Mouse (Mus musculus) urinary bladder, postnatal 25 days (tissue): ENCODE results near the gene Serping1.
"Not testable (repeated sequence)": the region's sequence is repeated elsewhere in the genome, so short reads cannot be mapped to it uniquely, and the experiment has no call there.

Experiments used
- DNase-seq: peaks from one replicate; pipeline ENCODE4 v3.0.0; 2022; ENCODE audit warnings: low spot score

Serping1 gene

DNA sequence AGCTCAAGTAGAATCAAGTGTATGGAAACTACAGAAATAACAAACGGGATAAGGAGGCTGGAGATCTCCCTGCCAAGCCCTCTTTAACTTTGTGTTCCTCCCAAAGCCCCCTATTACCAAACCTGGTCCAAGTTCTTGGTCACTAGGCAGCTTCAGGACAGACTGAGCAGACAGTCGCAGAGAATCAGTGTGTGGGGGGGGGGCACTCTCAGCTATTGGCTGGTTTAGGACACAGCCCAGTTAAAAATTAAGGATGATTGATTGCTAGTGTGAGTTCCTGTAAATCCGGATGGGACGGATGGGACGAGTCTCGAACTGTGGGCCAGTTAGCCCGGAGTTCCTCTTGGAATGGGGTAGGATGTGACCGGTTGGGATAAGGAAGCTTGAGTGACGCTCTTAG lies at the start of gene Serping1:
Serping1 (minus strand) TSS at position 204 of the 400 bp plus-strand sequence.
- DNase-seq: no peak

DNA sequence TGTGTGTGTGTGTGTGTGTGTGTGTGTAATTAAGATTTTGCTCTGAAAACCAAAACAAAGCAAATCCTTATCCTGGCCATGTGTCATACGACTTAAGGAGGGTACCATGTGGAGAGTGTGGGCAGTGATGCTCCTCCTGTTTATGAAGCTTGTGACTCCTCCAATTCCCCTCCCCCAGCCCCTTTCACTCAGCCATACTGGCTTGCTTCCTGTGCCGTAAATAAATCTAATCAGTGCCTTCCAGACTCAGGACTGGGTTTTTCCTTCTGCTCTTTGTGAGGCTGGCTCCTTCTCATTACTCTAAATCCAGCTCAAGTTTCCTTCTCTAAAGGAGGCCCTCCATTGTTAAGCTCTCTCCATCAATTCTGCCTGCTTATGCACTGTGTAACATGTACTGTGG lies 48.0 kb upstream of the Serping1 start:
- DNase-seq: no peak

DNA sequence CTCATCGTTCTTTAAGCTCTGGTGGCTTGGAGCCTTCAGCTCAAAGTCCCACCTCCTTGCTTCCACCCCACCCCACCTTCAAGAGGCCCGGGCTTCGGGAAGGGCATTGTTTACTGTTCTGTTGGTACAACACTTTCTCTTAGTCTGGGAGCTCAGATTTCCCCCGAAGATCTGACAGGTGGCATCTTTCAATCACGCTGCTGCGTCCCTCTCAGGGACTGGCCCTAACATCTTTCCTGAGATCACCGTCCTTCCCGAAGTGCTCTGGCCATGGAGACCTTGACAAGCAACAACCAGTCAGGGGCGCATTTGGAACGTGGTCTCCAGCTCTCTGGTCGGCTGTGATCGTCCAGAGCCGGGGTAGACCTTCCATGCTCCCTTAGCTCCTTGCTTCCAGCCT lies 47.3 kb upstream of the Serping1 start, which contains the start of gene Smtnl1:
Smtnl1 (minus strand) TSS at position 101 of the 400 bp plus-strand sequence.
- no peak for DNase-seq

DNA sequence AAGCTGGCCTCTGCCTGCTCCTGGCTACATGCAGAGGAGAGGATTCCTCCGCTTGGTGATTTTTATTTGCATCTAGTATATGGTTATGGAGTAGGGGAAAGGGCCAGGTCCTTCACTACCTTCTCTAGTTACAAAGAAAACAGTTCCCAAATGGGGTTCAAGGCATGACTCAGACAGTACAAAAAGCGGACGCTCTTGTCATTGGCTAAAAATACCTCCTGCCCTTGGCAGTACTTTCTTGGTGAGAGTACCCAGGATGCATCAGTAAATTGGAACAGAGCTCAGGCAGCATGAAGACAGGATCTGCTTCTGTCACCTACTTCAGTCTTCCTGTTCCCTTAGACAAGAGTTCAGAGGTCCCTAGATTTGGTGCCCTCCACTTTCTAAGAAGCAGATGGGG lies 44.6 kb upstream of the Serping1 start:
- DNase-seq: no peak

DNA sequence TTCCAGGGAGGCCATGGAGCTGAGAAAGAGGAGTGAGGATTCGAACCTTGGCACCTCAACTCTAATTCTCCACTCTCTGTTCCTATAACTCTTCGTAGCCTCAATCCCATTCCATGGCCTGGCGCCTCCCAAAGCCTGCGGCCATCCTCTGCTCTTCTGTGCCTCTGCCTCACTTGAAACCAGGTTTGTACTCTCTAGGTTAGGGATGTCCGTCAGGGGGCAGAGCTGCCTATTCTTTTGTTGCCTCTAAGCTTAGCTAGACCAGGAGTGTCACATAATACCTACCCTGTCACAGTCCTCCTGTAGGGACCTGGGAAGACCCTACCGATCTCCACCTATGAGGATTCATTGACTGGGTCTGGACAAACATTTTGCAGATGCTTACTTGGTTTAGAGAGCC lies 37.4 kb upstream of the Serping1 start:
- no peak for DNase-seq

DNA sequence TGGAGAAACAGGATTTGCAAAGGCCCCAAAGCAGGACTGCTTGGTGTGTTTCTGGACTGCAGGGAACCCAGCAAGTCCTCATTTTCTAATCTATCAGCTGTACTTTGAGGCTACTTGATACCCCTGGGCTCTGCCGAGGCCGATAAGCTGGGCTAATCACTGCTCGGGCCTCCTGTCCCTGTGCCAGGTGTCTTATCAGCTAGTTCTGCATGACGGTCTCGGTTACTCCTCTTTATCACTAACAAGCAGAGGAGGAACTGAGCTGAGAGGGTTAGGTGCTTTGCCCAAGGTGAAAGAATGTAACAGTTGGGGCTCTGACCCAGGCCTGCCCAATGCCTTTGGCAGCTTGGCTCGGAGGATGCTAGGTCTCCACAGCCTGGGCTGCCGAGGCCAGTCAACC lies 36.6 kb upstream of the Serping1 start:
- DNase-seq: no peak

DNA sequence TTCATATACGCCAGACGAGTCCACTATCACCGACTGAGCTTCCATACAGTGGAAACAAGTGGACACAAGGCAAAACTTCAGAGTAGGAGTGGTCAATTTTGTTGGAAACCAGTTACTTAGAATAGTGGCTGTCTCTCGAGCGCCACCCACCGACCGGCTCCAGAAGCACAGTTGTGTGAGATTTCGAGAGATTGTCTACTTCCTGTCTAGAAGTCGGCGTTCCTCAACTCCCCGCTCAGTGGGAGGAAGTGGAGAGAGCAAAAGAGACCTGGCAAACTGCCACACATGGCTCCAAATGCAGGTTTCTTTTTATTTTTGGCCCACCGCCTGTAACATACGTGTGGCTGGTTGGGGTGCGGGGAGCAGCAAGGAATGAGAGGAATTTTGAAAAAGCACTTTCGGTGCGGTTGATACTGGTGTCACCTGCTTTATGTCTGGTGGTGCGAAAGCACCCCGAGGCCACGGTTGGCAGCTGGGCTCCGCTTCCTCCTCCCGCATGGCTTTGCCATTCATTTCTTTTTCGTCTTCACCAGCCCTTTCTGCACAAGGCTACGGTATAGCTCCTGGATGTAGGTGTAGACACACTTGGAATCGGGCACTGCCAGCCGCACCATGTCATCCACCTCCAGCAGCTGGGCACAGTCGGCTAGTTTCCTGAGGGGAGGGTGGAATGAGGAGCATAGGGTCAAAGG lies 35.8 kb upstream of the Serping1 start:
- DNase-seq: peak; percentile 62

DNA sequence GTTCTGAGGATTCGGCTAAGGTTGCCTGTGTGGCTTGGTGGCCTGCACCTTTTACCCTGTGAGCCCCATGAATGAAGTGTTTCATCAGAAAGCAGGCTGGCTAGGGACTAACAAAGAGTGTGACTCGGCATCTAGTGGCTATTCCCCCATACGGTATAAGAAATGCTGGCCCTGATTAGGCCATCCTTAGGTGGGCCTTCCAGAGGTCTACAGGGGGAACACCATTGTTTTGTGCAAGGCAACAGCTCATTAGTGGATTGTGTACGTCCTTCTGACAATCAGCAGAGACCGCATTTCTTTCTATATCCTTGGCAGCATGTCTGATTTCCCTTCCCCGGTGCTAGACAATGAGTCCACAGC lies 35.3 kb upstream of the Serping1 start:
- DNase-seq: no peak

DNA sequence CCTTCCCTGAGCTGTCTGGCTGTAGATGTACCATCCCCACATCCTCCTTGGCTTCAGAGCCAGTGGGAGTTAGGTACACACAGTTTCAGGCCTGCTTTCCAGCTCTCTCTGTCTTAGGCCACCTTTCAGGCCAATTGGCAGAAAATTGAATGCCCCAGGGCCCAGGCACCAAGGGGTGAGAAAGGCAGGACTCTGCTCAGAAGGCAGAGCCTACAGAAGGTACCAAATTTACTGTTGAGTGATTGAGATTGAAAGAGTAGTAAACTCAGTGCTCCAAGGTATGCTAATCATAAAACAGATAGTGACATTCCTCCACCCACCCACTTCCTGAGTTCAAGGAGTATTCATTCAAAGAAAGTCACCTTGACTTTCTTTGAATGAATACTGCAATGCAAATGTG lies 34.1 kb upstream of the Serping1 start:
- no peak for DNase-seq

DNA sequence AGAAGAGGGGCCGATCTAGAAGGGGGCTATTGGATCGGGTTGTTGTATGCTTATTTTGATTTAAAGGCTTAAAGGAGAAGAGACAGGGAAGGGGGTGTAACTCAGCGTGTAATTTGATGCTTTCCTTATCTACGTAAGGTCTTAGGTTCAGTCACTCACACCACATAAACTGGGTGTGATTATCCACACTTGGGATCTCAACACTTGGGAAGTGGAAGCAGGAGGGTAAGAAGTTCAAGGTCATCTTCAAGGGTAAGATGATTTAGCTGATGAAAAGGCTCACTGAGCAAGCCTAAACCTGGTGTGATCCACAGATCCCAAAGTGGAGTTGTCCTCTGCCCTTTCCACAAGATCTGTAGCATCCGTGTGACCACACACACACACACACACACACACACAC lies 31.3 kb upstream of the Serping1 start:
- DNase-seq: no peak

DNA sequence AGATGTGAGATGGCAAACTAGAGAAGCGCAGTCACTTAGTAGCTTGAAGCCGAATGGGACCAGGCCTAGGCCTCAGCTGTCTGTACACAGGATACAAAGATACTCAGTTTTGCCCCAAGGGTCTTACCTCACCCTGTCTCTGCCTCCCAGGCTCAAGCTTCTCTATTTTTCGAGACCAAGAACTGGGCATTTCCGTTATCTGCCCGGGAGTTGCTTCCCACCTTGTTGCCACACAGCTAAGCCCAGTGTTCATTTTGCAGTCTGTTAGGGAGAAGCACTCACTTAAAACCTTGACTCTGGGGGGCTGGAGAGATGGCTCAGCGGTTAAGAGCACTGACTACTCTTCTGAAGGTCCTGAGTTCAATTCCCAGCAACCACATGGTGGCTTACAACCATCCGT lies 28.7 kb upstream of the Serping1 start:
- no peak for DNase-seq

DNA sequence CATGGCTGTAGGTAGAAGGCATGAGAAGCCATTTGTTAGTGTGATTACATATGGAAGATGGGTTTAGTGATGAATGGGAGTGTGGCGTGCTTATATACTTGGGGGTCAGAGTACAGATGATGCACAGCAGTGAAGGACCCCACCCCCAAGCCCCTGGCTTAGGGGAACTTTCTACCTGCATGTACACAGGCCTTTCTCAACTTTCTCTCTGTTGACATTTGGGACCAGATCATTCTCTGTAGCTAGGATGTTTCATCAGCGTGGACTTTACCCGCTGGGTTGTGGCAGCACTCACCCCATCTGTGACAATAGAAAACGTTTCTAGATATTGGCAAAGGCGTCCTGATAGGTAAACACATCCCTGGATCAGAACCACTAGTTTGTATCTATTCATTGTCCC lies 26.0 kb upstream of the Serping1 start:
- DNase-seq: not testable (repeated sequence)

DNA sequence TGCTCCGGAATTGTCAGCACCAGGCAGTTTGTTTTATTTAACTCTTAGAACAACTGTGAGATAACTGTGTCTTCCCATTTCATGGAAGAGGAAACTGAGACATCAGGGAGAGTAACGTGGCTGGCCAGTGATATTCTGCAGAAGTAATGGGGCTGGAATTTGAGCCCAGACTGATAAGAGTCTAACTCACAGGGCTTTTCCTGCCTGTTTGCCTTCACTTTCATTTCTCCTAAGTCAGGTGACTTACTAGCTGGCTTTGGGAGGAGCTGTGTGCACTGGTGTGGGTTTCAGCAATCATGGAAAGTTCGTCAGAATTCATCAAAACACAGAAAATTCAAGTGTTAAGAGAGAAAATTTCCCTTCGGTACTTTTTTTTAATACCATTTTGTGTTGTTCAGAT lies 25.1 kb upstream of the Serping1 start:
- DNase-seq: no peak

DNA sequence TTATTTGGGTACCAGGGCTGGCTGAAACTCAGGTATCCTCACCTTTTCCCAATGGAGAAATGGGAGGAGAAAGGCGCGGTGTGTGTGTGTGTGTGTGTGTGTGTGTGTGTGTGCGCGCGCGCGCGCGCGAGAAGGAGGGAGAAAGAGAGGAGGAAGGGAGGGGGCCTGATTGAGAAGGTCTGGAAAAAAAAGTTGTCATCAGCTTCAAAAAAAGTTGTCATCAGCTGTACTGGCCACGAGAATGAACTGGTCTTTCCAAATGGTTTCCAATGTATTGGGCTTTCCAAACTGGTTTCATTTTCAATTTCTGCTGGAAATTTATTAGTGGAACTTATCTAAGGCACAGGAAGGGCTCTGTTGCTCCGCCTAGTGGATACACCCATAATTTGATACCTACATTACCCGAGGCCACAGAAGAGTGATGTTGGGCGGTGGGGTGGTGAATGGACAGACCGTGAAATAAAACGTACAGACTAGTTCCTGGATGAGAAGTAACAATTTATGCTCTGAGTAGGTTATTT lies 23.9 kb upstream of the Serping1 start:
- peak; percentile 58 for DNase-seq

DNA sequence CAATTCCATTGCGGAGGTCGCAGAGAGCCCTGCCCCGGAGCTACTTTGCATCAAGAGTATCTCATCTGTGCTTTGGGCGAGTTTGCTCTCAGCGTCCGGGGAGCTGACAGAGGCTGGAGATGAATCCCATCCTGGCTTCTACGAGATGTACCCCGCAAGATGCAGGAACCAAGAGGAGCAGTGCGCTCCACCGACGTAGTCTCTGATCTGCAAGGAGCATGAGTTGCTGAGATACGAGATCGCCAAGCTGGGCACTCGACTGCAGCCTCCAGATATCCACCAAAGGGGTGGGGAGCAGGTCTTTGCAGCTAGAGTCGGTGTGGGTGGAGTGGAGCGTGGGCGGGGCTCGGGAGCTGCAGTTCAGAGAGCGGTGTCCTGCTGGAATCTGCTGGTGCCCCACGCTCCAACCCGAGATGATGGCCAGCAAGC lies 23.3 kb upstream of the Serping1 start, which contains the start of gene Ube2l6:
Ube2l6 (plus strand) TSS at position 336 of the 429 bp plus-strand sequence.
- DNase-seq: peak; percentile 57

DNA sequence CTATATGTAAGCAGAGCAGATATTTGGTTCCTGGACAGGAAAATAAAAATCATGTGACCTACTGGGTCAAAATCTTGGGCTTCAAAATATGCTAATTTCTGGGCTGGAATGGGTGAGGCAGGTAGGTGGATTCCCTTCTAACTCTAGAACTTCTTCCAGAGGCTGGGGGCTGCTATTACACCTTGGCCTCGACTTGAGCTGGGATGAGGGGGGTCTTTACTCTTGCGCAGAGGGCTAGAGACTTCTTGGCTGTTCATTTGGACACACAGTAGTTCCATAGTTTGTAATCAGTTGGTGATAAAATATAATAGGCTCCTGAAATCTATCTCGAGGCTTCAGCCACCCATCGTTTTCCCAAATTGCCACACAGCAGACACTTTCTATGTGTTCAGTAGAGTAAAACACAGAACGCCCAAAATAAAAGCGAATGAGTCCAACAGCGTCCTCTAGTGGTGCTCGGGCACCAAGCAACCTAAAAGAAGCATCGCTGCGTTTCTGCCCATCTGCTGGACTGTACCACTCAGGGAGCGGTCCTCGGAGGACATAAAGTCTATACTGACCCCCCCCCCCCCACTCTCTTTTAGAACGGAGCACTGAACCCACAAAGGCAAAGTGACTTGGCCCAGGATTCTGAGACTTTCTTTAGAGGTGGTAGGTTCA lies 22.7 kb upstream of the Serping1 start:
- DNase-seq: peak; percentile 70

DNA sequence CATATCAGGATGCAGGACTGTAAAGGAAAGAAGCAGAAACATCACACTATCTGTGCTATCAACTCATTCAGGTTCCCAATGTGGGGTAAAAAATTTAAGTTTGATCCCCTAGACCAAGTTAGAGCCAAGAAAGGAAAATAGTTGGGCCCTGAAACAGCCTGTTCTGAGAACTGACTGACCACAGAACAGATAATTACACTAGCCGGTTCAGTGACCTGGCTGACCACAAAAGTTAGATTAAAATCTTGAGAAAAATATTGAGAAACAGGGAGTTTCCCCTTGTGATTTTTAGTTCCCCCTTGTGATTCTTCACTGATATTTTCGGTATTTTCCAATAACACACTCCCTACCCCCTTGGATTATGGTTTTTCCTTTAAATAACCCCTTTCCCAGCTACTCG lies 18.6 kb upstream of the Serping1 start:
- DNase-seq: no peak

DNA sequence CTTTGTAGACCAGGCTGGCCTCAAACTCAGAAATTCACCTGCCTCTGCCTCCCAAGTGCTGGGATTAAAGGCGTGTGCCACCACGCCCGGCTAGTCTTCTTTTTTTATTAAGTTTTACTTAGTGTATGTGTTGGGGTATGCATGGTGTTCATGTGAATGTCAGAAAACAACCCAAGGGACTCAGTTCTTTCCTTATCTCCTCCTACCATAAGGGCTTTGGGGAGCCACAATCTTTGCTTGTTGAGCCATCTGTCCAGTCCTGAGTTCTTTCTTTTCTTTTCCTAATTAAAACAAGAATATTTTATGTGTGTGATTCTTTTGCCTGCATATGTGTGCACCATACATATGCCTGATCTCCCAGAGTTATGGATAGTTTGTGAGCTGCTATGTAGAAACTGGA lies 17.9 kb upstream of the Serping1 start:
- DNase-seq: no peak

DNA sequence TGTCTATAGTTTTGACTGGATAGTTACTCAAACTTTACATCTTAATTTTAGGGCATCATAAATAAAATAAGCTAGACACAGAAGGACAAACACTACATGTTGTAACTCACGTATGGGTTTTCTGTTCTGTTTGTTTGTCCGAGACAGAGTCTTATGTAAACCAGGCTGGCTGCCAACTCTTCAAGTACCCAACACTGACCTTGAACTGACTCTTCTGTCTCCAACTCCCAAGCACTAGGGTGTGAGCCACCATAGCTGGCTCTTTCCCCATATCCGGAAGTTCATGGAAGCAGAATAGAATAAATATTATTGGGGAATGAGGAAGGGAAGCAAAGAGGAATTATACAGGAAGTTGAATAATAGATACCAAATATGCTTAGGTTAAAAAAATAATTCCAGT lies 17.3 kb upstream of the Serping1 start:
- no peak for DNase-seq

DNA sequence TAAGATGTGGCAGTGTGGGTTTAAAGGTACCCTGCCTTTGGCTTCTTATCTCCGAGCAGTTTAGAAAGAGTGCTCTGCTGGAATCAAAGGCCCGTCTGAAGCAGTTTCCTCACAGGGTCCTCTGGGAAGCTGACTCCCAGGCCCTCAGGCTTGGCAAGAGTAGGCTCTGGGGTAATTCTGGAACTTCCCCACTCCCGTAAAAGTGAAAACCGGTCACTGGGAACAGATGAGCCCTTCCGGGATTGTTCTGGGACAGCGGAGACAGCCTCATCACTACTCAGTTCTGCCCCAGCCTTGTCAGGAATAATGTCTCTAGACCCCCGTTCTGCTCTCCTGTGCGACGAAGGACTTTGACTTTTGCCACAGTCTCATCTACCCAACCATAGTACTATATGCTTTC lies 15.2 kb upstream of the Serping1 start:
- DNase-seq: no peak

DNA sequence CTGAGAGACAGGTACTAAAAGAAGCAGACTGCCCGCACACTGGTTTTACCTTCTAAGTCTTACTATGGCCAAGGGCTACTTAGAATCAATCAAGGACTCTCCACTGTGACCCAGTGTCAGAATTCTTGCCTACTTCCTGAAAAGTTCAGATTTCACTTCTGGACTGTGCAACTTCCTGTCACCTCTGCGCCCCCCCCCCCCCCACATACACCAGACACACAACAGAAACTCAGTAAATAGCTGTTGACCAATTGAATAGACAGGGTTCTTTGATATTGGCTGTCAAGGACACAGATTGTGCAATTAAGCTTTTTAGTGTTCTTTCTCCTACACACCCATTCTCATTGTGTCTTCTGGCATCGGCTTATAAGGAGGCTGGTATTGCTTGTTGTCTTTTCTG lies 13.1 kb upstream of the Serping1 start:
- DNase-seq: no peak

DNA sequence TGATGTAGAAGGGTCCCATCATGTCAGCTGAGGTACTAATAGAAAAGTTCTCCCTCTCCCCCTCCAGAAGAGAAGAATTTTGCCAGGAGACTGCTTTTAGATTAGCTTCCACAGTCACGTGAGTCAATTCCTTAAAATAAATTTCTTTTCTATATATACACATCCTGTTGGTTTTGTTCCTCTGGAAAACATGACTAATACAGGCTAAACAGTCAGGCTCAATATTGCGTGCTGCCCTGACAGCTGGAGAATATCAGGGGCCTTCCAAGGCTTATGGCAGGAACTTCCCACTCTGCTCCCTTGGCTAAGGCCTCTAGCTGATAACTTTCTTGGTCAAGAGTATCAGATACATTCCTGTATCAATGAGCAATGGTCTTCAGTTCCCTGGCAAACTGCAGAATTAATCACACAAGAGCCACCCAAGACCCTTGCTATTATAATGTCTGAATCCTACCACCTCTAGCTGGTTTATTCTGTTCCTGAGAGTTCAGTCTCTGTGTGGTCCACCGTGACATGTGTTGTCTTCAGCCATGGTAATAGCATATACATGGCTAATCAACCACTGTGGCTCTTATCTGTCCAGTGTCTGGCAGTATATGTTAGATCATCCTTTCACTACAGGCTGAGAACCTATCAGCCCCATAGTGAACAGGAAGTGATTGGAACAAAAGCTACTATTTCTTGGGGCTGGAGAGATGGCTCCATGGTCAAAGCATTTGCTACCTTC lies 8.8 kb upstream of the Serping1 start:
- DNase-seq: no peak

DNA sequence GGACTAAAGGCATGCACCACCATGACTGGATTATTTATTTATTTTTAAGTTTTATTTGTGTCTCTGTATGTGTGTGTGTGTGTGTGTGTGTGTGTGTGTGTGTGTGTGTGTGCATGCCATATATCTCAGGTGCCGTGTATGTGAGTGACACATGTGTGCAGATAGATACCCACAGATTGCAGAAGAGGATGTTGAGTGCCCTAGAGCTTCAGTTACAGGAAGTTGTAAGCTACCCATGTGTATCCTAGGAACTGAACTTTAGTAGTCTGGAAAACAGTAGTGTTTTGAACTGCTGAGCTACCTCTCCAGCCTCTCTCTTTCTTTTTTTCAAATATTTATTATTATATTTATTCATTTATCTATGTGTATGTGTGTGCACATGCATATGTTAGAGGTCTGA lies 8.1 kb upstream of the Serping1 start:
- DNase-seq: no peak
